Mouse (Mus musculus) cortical plate, adult 2 months (tissue): ENCODE data around the gene Gldc.

Experiments
- CTCF ChIP-seq: fragments of 200-500 bp; IDR thresholded peaks from 2 replicates; pipeline ENCODE4 v1.5.1; 2011; ENCODE audit warnings: mild to moderate bottlenecking, control low read depth, low read length; ENCODE audit not compliant: insufficient read depth; ENCODE audit errors: extremely low read depth
- POLR2A ChIP-seq: fragments of 200-500 bp; IDR thresholded peaks from 2 replicates; pipeline ENCODE4 v1.6.1; 2011; ENCODE audit warnings: mild to moderate bottlenecking, low read length, control low read depth; ENCODE audit not compliant: insufficient read depth; ENCODE audit errors: extremely low read depth

- TF ChIP-seq CTCF (no peak), POLR2A (no peak)
These were observed 10.3 kb upstream of the Gldc start for GRCm38 (mm10) chr19:30185536-30185935.
